Mouse (Mus musculus): ENCODE data around the gene Chpf2. TPM values are rescaled to one million over a fixed set of nuclear protein-coding genes. Genes with fewer than 3 reads are reported as not detected.

The Chpf2 gene
- 47.7 and 76.0 TPM in 2 replicates for polyA plus RNA-seq (2012; rRNA removed; ENCODE audit: low replicate concordance)

DNA sequence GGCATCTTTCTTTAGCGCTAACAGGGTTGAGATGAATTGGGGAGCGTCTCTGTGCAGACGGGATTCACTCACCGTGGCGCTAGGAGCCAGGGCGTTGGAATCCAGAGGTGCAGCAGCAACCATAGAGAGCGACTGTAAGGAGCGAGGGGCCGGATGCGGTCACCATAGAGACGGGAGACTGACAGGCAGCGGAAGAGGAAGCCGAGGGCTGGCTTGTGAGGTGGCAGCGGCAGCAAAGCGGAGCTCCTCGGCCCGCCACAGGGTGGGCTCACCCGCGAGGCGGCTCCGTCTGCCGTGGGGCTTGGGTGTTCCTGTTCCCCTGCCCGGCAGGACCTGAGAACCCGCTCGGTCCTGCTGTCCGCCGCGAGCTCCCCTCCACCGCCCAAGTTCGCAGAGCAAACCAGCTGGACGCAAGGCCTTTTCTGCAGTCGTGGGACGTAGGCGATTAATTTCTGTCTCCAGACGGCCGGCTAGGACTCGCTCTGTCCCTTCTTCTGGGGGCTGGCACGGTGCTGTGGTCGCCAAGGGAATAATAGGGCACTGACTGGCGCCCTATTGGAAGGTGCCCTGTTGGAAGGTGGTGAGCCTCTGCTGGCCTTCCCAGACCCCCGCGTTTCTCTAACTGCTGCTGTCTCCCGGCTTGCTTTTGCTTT, at the start of gene Chpf2:
Gene Chpf2 (plus strand): TSS at position 195 of the 653 bp plus-strand sequence.

DNA sequence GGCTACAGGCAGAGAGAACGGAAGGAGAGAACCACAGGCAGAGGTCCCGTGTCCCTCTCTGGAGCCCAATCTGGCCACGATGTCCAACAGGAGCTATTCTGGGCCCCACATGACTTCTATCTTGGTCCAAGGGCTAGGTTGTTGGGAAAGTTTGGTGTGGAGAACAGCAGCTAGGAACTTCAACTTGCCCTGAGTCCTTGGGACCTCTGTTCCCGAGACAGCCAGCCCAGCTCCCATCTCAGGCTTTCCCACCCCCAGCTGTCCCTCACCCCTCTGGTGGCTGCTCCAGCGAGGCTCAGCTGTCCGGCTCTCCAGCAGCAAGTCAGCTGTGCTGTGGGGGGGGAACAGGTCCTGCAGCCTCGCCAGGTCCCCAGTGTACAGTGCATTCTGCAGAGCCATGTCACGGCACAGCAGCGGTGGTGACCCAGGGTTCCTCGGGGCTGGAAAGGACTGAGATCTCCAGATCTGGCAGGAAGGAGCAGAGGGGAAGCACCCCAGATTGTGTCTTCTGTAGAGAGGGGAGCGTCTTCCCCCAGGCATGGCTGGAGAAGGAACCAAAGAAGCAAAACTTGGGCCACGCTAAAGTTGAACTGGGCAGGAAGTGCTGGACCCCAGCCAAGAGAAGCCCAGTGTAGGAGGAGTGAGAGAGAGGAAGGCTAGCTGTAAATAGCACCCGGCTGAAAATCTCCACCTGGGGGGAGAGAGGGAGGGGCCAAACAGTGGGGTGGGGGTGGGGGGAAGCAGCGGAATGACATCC, 46.0 kb upstream of the Chpf2 start, which contains the start of gene Asb10:
Gene Asb10 (minus strand): TSS at position 592 of the 757 bp plus-strand sequence.

DNA sequence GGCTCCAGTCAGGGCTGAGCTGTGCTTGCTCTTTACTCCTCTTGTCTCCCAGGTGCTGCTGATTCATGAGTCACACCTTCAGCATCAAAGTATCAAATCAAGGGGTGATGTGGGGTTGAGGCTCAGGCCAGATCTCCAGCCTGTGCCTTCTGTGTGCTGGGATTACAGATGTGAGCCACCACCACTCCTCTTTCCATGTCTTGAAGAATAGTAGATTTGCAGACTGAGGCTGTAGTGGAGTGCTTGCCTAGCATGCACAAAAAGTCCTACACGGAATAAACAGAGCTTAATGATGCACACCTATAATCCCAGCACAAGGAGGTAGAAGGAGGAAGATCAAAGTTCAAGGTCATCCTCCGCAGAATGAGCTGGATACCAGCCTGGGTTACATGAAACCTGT, 29.8 kb upstream of the Chpf2 start, which contains the start of gene 4931409K22Rik:
Gene 4931409K22Rik (minus strand): TSS at position 101 of the 400 bp plus-strand sequence.

DNA sequence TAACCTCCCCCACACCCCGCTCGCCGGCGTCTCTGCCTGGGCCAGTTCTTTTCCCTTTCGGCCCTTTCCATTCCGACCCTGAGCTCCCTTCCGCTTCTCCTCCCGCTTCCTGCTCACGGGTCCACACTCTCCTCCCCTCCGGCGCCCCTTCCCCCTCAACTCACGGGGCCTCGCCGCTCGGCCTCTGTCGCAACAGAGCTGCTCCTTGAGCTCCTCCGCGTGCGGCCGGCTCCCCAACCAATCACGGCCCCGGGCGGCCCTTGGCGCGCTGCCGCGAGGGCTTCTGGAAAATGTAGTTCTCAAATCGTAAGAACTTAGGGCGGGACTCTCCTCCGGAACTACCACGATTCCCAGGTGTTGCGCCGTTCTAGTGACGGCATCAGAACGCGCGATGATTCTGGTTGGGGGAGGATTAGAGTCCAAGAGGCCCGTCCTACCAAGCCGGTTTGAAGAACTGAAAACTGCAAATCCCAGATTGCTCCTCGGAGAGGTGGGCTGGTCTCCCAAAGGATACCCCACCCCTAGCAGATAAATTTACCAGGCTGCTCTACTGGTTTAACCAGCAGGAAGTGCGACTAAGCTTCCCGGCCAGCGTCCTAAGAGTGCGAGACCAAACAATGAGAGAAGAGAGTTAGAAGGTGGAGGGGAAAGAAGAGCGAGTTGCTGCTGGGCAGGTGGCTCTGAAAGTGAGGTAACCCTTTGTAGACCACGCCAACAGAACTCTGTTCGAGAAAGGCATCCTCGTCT, 9.2 kb upstream of the Chpf2 start, which contains the start of gene Abcf2:
Gene Abcf2 (minus strand): TSS at position 285 of the 747 bp plus-strand sequence.

DNA sequence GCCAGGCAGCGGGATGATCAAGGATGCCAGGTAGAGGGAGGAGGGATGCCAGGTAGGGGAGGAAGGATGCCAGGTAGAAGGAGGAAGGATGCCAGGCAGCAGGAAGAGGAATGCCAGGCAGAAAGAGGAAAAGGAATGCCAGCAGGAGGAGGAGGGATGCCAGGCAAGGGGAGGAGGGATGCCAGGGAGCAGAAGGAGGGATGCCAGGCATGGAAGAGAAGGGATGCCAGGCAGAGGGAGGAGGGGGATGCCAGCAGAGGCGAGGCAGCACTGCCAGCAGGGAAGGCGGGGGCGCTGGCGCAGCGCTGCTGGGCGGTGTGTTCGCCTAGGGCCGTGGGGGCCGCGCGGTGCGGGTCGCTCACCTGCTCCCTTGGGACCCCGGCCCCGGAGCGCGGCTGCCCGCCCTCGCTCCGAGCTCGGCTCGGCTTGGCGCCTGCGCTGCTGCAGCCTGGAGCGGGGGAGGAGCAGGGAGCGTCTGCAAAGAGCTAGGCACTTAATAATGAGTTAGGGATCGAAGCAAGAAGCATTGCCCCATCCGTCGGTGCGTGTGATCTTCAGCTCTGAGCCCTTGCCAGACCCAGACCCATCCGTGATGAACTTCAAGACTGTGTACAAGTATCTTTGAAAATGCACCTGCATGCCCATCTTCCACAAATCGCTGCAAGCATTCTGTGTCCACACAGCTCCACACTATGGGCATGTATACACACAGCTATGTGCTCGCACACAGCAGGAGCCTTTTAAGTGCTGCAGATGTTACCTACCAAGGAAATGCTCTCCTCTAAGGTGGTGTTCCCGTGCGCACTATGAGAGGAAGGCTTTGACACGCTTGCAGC, 37.7 kb downstream of the Chpf2 start, which contains the start of gene Smarcd3:
Gene Smarcd3 (minus strand): TSS at position 426 of the 836 bp plus-strand sequence.

Other genes with a start within 250 kb of the Chpf2 start
- gene Kcnh2, start 235.1 kb upstream of the Chpf2 start, polyA plus RNA-seq (2012; rRNA removed; ENCODE audit: low replicate concordance) = 13.7 and 24.4 TPM in 2 replicates
- gene Nos3, start 221.9 kb upstream of the Chpf2 start, polyA plus RNA-seq (2012; rRNA removed; ENCODE audit: low replicate concordance) = 38.7 and 58.4 TPM in 2 replicates
- 7.8 and 12.0 TPM in 2 replicates for gene Atg9b, start 194.6 kb upstream of the Chpf2 start, polyA plus RNA-seq (2012; rRNA removed; ENCODE audit: low replicate concordance)
- 97.8 and 104 TPM in 2 replicates for gene Abcb8, start 193.1 kb upstream of the Chpf2 start, polyA plus RNA-seq (2012; rRNA removed; ENCODE audit: low replicate concordance)
- 0.95 and 1.1 TPM in 2 replicates for gene Asic3, start 173.3 kb upstream of the Chpf2 start, polyA plus RNA-seq (2012; rRNA removed; ENCODE audit: low replicate concordance)
- gene Cdk5, start 163.2 kb upstream of the Chpf2 start, polyA plus RNA-seq (2012; rRNA removed; ENCODE audit: low replicate concordance) = 59.6 and 90.1 TPM in 2 replicates
- gene Slc4a2, start 162.9 kb upstream of the Chpf2 start, polyA plus RNA-seq (2012; rRNA removed; ENCODE audit: low replicate concordance) = 62.3 and 66.7 TPM in 2 replicates
- gene Fastk, start 141.5 kb upstream of the Chpf2 start, polyA plus RNA-seq (2012; rRNA removed; ENCODE audit: low replicate concordance) = 372 and 415 TPM in 2 replicates
- 57.8 and 87.6 TPM in 2 replicates for gene Tmub1, start 138.9 kb upstream of the Chpf2 start, polyA plus RNA-seq (2012; rRNA removed; ENCODE audit: low replicate concordance)
- gene Agap3, start 134.6 kb upstream of the Chpf2 start, polyA plus RNA-seq (2012; rRNA removed; ENCODE audit: low replicate concordance) = 70.6 and 92.1 TPM in 2 replicates
- gene Gbx1, start 59.5 kb upstream of the Chpf2 start, polyA plus RNA-seq (2012; rRNA removed; ENCODE audit: low replicate concordance) = 0.03 TPM in 1 of 2 replicates, not detected in the other
- 1.3 and 24.4 TPM in 2 replicates for gene Asb10, start 45.8 kb upstream of the Chpf2 start, polyA plus RNA-seq (2012; rRNA removed; ENCODE audit: low replicate concordance)
- gene 4931409K22Rik, start 29.9 kb upstream of the Chpf2 start, polyA plus RNA-seq (2012; rRNA removed; ENCODE audit: low replicate concordance) = not detected in 2 replicates
- gene Abcf2, start 9.3 kb upstream of the Chpf2 start, polyA plus RNA-seq (2012; rRNA removed; ENCODE audit: low replicate concordance) = 53.6 and 75.4 TPM in 2 replicates
- 20.4 and 39.0 TPM in 2 replicates for gene Smarcd3, start 37.7 kb downstream of the Chpf2 start, polyA plus RNA-seq (2012; rRNA removed; ENCODE audit: low replicate concordance)
- gene Nub1, start 98.8 kb downstream of the Chpf2 start, polyA plus RNA-seq (2012; rRNA removed; ENCODE audit: low replicate concordance) = 52.8 and 55.2 TPM in 2 replicates
- gene Wdr86, start 144.0 kb downstream of the Chpf2 start, polyA plus RNA-seq (2012; rRNA removed; ENCODE audit: low replicate concordance) = 13.7 and 20.6 TPM in 2 replicates
- gene Crygn, start 171.3 kb downstream of the Chpf2 start, polyA plus RNA-seq (2012; rRNA removed; ENCODE audit: low replicate concordance) = 0.83 and 3.9 TPM in 2 replicates